Mouse (Mus musculus) heart, embryonic 12.5 days (tissue): Measurements from ENCODE around the gene Xcr1. TPM values are rescaled to one million over a fixed set of nuclear protein-coding genes. Genes with fewer than 3 reads are reported as not detected.

Source experiments
- ATAC-seq: fragments of 200-750 bp; cut with Nextera tagmentation; 2 replicates; pipeline ENCODE4 v1.8.0; 2017; ENCODE audit warnings: moderate TSS enrichment, moderate library complexity; ENCODE audit not compliant: insufficient number of reproducible peaks, low FRiP score
- H3K27ac ChIP-seq: fragments of 300-500 bp; sonication (generic); 2 replicates; pipeline ENCODE4 v1.5.1; 2016; ENCODE audit warnings: mild to moderate bottlenecking, moderate library complexity; ENCODE audit not compliant: poor library complexity, severe bottlenecking
- H3K27me3 ChIP-seq: fragments of 300-500 bp; sonication (generic); replicated peaks from 2 replicates; pipeline ENCODE4 v1.6.1; 2016; ENCODE audit warnings: mild to moderate bottlenecking, moderate library complexity
- H3K36me3 ChIP-seq: fragments of 300-500 bp; sonication (generic); 2 replicates; pipeline ENCODE4 v1.6.1; 2016; ENCODE audit warnings: mild to moderate bottlenecking, moderate library complexity
- H3K4me1 ChIP-seq: fragments of 300-500 bp; sonication (generic); replicated peaks from 2 replicates; pipeline ENCODE4 v1.6.1; 2016; ENCODE audit warnings: mild to moderate bottlenecking
- H3K4me2 ChIP-seq: fragments of 300-500 bp; sonication (generic); 2 replicates; pipeline ENCODE4 v1.6.1; 2016; ENCODE audit warnings: mild to moderate bottlenecking, moderate library complexity
- H3K4me3 ChIP-seq: fragments of 300-500 bp; sonication (generic); 2 replicates; pipeline ENCODE4 v1.5.1; 2016; ENCODE audit warnings: mild to moderate bottlenecking
- H3K9ac ChIP-seq: fragments of 300-500 bp; sonication (generic); 2 replicates; pipeline ENCODE4 v1.6.1; 2016; ENCODE audit warnings: mild to moderate bottlenecking, moderate library complexity
- H3K9me3 ChIP-seq: fragments of 300-500 bp; sonication (generic); replicated peaks from 2 replicates; pipeline ENCODE4 v1.6.1; 2016; ENCODE audit warnings: mild to moderate bottlenecking, moderate library complexity
- WGBS: fragments of 180-500 bp; shearing (Covaris S2); methylation state at CpG from one replicate; pipeline ENCODE4 v1.1.7; 2016; 5-methylcytosine and 5-hydroxymethylcytosine counted together
- polyA plus RNA-seq: library from polyadenylated mRNA; unstranded; fragments of >200 nt; fragmentation: Nextera tagmentation; extraction: Ambion mirVana; gene quantifications from 2 replicates; pipeline ENCODE4 v1.2.1, GENCODE M21; 2016

The Xcr1 gene
- not detected in 2 replicates for polyA plus RNA-seq

GRCm38 (mm10) chr9:123861929-123862328, at the start of gene Xcr1:
Xcr1 (minus strand) TSS chr9:123862029.
- no peak within 1 kb of the TSS for H3K9ac ChIP-seq
- H3K4me1 ChIP-seq, result no peaks in the 10 kb centered on the region
- no peaks in the 10 kb centered on the region for H3K27me3 ChIP-seq
- WGBS, result 84% methylated on average over 9 of the region's 9 CpGs
- no peak within 1 kb of the TSS for H3K4me2 ChIP-seq
- no peak within 1 kb of the TSS for H3K27ac ChIP-seq
- no peaks in the 10 kb centered on the region for H3K36me3 ChIP-seq
- H3K9me3 ChIP-seq, result no peaks in the 10 kb centered on the region
- no peak within 1 kb of the TSS for H3K4me3 ChIP-seq
- no peak for ATAC-seq

DNA sequence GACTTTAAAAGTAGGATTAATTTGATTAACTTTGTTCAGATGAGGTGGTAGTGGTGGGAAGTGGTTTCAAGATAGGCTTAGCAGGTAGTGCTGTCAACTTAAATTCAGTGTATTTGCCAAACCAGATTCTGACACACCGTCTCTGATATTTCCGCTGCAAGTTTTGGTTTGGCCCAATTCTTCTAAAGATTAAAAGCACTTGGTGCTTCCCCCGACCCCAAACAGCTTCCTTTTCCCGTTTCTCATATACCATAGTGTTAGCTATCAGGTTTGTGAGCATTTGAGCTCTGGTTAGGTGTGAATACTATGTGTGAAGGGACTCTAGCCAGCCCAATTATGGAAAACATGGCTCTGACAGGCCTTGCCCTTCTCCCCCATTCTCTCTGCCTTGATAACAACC, 10.2 kb upstream of the Xcr1 start:
- Histone ChIP-seq H3K36me3 (no peaks in the 10 kb centered on the region), H3K4me2 (no peak overlapping the region), H3K4me3 (no peak overlapping the region), H3K27me3 (no peaks in the 10 kb centered on the region), H3K4me1 (no peaks in the 10 kb centered on the region), H3K27ac (no peak overlapping the region), H3K9ac (no peak overlapping the region), H3K9me3 (no peaks in the 10 kb centered on the region)
- ATAC-seq, result no peak
- 62% methylated on average over 4 of the region's 4 CpGs for WGBS

DNA sequence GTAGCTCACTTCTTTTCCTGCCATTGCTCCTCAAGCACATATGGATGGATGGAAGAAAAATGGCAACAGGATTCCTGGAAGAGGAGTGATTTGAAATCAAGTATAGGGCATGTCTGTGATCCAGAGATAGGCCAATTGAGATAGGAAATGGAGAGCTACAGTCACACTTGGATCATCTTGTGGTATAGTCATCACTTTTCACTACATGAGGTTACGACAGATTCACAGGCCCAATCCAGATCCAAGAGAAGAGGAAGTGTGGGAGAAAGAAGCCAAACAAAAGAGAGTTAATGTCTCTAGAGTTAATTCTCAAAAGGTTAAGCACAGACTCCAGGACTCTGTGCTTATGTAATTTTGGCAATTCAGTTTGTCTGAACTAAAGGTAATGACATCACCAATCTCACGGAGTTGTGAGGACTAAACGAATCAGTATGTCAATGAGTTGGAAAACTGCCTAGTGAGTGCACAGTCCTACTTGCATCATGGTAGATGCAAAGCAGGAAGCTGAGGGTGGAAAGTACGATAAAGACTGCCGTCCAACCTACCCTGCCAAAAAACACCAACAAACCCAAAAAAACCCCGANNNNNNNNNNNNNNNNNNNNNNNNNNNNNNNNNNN, 7.4 kb upstream of the Xcr1 start:
- no peaks in the 10 kb centered on the region for H3K9me3 ChIP-seq
- H3K36me3 ChIP-seq, result no peaks in the 10 kb centered on the region
- ATAC-seq, result no peak
- H3K27ac ChIP-seq, result no peak overlapping the region
- no peak overlapping the region for H3K9ac ChIP-seq
- H3K27me3 ChIP-seq, result no peaks in the 10 kb centered on the region
- no peak overlapping the region for H3K4me2 ChIP-seq
- WGBS, result 45% methylated on average over 5 of the region's 6 CpGs
- no peaks in the 10 kb centered on the region for H3K4me1 ChIP-seq
- no peak overlapping the region for H3K4me3 ChIP-seq

DNA sequence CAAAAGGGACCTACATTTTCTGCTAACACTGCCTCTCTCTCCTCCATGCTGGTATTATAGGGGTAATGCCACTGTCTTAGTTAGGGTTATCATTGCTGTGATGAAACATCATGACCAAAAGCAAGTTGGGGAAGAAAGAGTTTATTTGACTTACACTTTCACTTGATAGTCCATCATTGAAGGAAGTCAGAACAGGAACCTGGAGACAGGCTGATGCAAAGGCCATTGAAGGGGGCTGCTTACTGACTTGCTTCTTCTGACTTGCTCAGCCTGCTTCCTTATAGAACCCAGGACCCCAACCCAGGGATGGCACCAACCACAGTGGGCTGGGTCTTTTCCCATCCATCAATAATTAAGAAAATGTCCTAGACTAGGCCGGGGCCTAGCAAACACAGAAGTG, 1.8 kb upstream of the Xcr1 start:
- 85% methylated on average over 1 of the region's 1 CpGs for WGBS
- Histone ChIP-seq H3K9me3 (no peaks in the 10 kb centered on the region), H3K4me3 (no peak overlapping the region), H3K36me3 (no peaks in the 10 kb centered on the region), H3K4me1 (no peaks in the 10 kb centered on the region), H3K4me2 (no peak overlapping the region), H3K27me3 (no peaks in the 10 kb centered on the region), H3K27ac (no peak overlapping the region), H3K9ac (no peak overlapping the region)
- no peak for ATAC-seq

- Histone ChIP-seq H3K27ac (no peak overlapping the region), H3K9me3 (no peaks in the 10 kb centered on the region), H3K4me3 (no peak overlapping the region), H3K9ac (no peak overlapping the region), H3K4me2 (no peak overlapping the region), H3K36me3 (no peaks in the 10 kb centered on the region), H3K27me3 (no peaks in the 10 kb centered on the region), H3K4me1 (no peaks in the 10 kb centered on the region)
- ATAC-seq, result no peak
- 72% methylated on average over 1 of the region's 1 CpGs for WGBS
Observed at GRCm38 (mm10) chr9:123862895-123863616, 1.2 kb upstream of the Xcr1 start.

GRCm38 (mm10) chr9:123856836-123857235, 5.0 kb downstream of the Xcr1 start:
- peaks cover 3% of the 10 kb centered on the region; the same call in 1 of the 2 replicates for H3K4me1 ChIP-seq
- H3K4me3 ChIP-seq, result no peak overlapping the region
- H3K9ac ChIP-seq, result no peak overlapping the region
- ATAC-seq, result no peak
- no peaks in the 10 kb centered on the region for H3K36me3 ChIP-seq
- 76% methylated on average over 2 of the region's 2 CpGs for WGBS
- no peaks in the 10 kb centered on the region for H3K27me3 ChIP-seq
- no peak overlapping the region for H3K27ac ChIP-seq
- H3K9me3 ChIP-seq, result no peaks in the 10 kb centered on the region
- H3K4me2 ChIP-seq, result no peak overlapping the region

GRCm38 (mm10) chr9:123852449-123853390, 9.1 kb downstream of the Xcr1 start:
- H3K27ac ChIP-seq, result no peak overlapping the region
- peak overlapping the region; percentile 33 for H3K4me3 ChIP-seq
- H3K9ac ChIP-seq, result no peak overlapping the region; the same call in 1 of the 2 replicates

GRCm38 (mm10) chr9:123851713-123852448, 9.9 kb downstream of the Xcr1 start, which contains the start of gene Fyco1:
Fyco1 (minus strand) TSS chr9:123851899.
- Histone ChIP-seq H3K27ac (peak within 1 kb of the TSS; percentile 95), H3K9me3 (no peaks in the 10 kb centered on the region), H3K27me3 (no peaks in the 10 kb centered on the region), H3K36me3 (no peaks in the 10 kb centered on the region), H3K4me2 (peak within 1 kb of the TSS; percentile 82), H3K4me3 (peak within 1 kb of the TSS; percentile 95), H3K4me1 (peaks cover 19% of the 10 kb centered on the region), H3K9ac (peak within 1 kb of the TSS; percentile 90)
- WGBS, result under 1% methylated on average over 47 of the region's 47 CpGs
- ATAC-seq, result peak; percentile 95

More at GRCm38 (mm10) chr9:123852449-123853390, 9.1 kb downstream of the Xcr1 start:
- H3K4me1 ChIP-seq, result peaks cover 19% of the 10 kb centered on the region
- no peaks in the 10 kb centered on the region for H3K9me3 ChIP-seq
- no peaks in the 10 kb centered on the region for H3K36me3 ChIP-seq
- no peaks in the 10 kb centered on the region for H3K27me3 ChIP-seq
- H3K4me2 ChIP-seq, result peak overlapping the region; percentile 68
- no peak for ATAC-seq
- WGBS, result 63% methylated on average over 5 of the region's 5 CpGs

GRCm38 (mm10) chr9:123851062-123851712, 10.6 kb downstream of the Xcr1 start:
- H3K4me2 ChIP-seq, result peak overlapping the region; percentile 82
- peaks cover 23% of the 10 kb centered on the region for H3K4me1 ChIP-seq
- H3K27ac ChIP-seq, result peak overlapping the region; percentile 95
- H3K27me3 ChIP-seq, result no peaks in the 10 kb centered on the region
- under 1% methylated on average over 27 of the region's 27 CpGs for WGBS
- ATAC-seq, result peak; percentile 72
- no peaks in the 10 kb centered on the region for H3K36me3 ChIP-seq
- H3K9me3 ChIP-seq, result no peaks in the 10 kb centered on the region
- H3K9ac ChIP-seq, result peak overlapping the region; percentile 90
- H3K4me3 ChIP-seq, result peak overlapping the region; percentile 95

DNA sequence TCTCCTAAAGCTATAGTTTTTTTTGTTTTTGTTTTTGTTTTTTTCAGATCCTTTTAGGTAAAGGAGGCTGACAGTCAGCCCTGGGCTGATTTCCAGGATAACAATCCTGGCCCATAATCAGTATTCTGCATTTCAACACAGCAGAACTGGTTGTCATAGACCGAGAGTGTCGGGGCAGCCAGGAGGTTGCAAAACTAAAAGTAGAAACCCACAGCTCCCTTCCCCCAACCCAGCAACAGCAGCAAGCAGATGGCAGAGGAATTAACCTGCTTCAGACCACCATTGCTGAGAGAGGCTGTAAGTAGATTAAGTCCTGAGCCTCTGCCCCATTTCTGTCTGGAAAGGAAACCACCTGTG, 11.1 kb downstream of the Xcr1 start:
- peak overlapping the region; percentile 90 for H3K9ac ChIP-seq
- no peak for ATAC-seq
- H3K4me2 ChIP-seq, result peak overlapping the region; percentile 82
- peak overlapping the region; percentile 95 for H3K4me3 ChIP-seq
- H3K36me3 ChIP-seq, result no peaks in the 10 kb centered on the region
- WGBS, result 4% methylated on average over 2 of the region's 2 CpGs
- H3K4me1 ChIP-seq, result peaks cover 27% of the 10 kb centered on the region
- H3K27ac ChIP-seq, result peak overlapping the region; percentile 95
- H3K27me3 ChIP-seq, result no peaks in the 10 kb centered on the region
- no peaks in the 10 kb centered on the region for H3K9me3 ChIP-seq
